Mouse (Mus musculus): Measurements from ENCODE around the gene Ppp3r1. TPM values are rescaled to one million over a fixed set of nuclear protein-coding genes. Genes with fewer than 3 reads are reported as not detected.
A peak's percentile ranks its signal among the peaks of the same experiment; 100 is the strongest.

Gene Ppp3r1
- polyA plus RNA-seq, 1 experiment from 2014 or later: 89.3 TPM

GRCm38 (mm10) chr11:17188786-17189185, 29.7 kb downstream of the Ppp3r1 start:
- H3K4me1 ChIP-seq (ENCODE audit: control insufficient read depth, insufficient read depth, low read length): no peaks in the 10 kb centered on the region
- H3K4me2 ChIP-seq (replicated peaks; ENCODE audit: low read depth, low read length): no peak overlapping the region
- no peak overlapping the region for H3K4me3 ChIP-seq (ENCODE audit: low read length)
- ATAC-seq (ENCODE audit: low FRiP score, low TSS enrichment): no peak
- no peak overlapping the region for H3K27ac ChIP-seq (ENCODE audit: low read depth, low read length)
- H3K27me3 ChIP-seq (ENCODE audit: control insufficient read depth, insufficient read depth, low read length): no peaks in the 10 kb centered on the region
- H3K9me3 ChIP-seq (ENCODE audit: control insufficient read depth, low read length): no peaks in the 10 kb centered on the region
- H3K9ac ChIP-seq (ENCODE audit: low read depth, low read length): no peak overlapping the region
- H3K36me3 ChIP-seq (ENCODE audit: control insufficient read depth, insufficient read depth, low read length): no peaks in the 10 kb centered on the region; the same call in 1 of the 2 replicates
- 63% methylated on average over 3 of the region's 3 CpGs for WGBS

- ATAC-seq (ENCODE audit: low FRiP score, low TSS enrichment): no peak
- H3K9ac ChIP-seq (ENCODE audit: low read depth, low read length): no peak overlapping the region
- no peak overlapping the region for H3K4me3 ChIP-seq (ENCODE audit: low read length)
- no peaks in the 10 kb centered on the region for H3K9me3 ChIP-seq (ENCODE audit: control insufficient read depth, low read length)
- peaks cover 33% of the 10 kb centered on the region for H3K36me3 ChIP-seq (ENCODE audit: control insufficient read depth, insufficient read depth, low read length)
- no peak overlapping the region for H3K4me2 ChIP-seq (replicated peaks; ENCODE audit: low read depth, low read length)
- H3K4me1 ChIP-seq (ENCODE audit: control insufficient read depth, insufficient read depth, low read length): no peaks in the 10 kb centered on the region
- H3K27ac ChIP-seq (ENCODE audit: low read depth, low read length): 0 out of 2 replicates have a peak overlapping the region, but pooled peaks have one; percentile 55
- H3K27me3 ChIP-seq (ENCODE audit: control insufficient read depth, insufficient read depth, low read length): no peaks in the 10 kb centered on the region
- WGBS: 81% methylated on average over 9 of the region's 9 CpGs
Measured at GRCm38 (mm10) chr11:17192151-17192844, 33.2 kb downstream of the Ppp3r1 start.

- no peaks in the 10 kb centered on the region for H3K27me3 ChIP-seq (ENCODE audit: control insufficient read depth, insufficient read depth, low read length)
- no peak overlapping the region for H3K9ac ChIP-seq (ENCODE audit: low read depth, low read length)
- no peak overlapping the region for H3K27ac ChIP-seq (ENCODE audit: low read depth, low read length)
- H3K4me2 ChIP-seq (replicated peaks; ENCODE audit: low read depth, low read length): no peak overlapping the region
- no peaks in the 10 kb centered on the region for H3K4me1 ChIP-seq (ENCODE audit: control insufficient read depth, insufficient read depth, low read length)
- 85% methylated on average over 5 of the region's 5 CpGs for WGBS
- peaks cover 81% of the 10 kb centered on the region for H3K36me3 ChIP-seq (ENCODE audit: control insufficient read depth, insufficient read depth, low read length)
- H3K9me3 ChIP-seq (ENCODE audit: control insufficient read depth, low read length): no peaks in the 10 kb centered on the region
- no peak overlapping the region for H3K4me3 ChIP-seq (ENCODE audit: low read length)
- ATAC-seq (ENCODE audit: low FRiP score, low TSS enrichment): no peak
Measured at GRCm38 (mm10) chr11:17199170-17199569, 40.1 kb downstream of the Ppp3r1 start.

GRCm38 (mm10) chr11:17199840-17200501, 40.9 kb downstream of the Ppp3r1 start:
- peaks cover 79% of the 10 kb centered on the region for H3K36me3 ChIP-seq (ENCODE audit: control insufficient read depth, insufficient read depth, low read length)
- no peak overlapping the region for H3K4me2 ChIP-seq (replicated peaks; ENCODE audit: low read depth, low read length)
- no peak for ATAC-seq (ENCODE audit: low FRiP score, low TSS enrichment)
- WGBS: 95% methylated on average over 3 of the region's 3 CpGs
- H3K4me1 ChIP-seq (ENCODE audit: control insufficient read depth, insufficient read depth, low read length): no peaks in the 10 kb centered on the region
- H3K27me3 ChIP-seq (ENCODE audit: control insufficient read depth, insufficient read depth, low read length): no peaks in the 10 kb centered on the region
- H3K4me3 ChIP-seq (ENCODE audit: low read length): no peak overlapping the region
- H3K27ac ChIP-seq (ENCODE audit: low read depth, low read length): no peak overlapping the region
- no peaks in the 10 kb centered on the region for H3K9me3 ChIP-seq (ENCODE audit: control insufficient read depth, low read length)
- no peak overlapping the region for H3K9ac ChIP-seq (ENCODE audit: low read depth, low read length)

- H3K4me3 ChIP-seq (ENCODE audit: low read length): no peak overlapping the region
- H3K9ac ChIP-seq (ENCODE audit: low read depth, low read length): no peak overlapping the region
- H3K4me1 ChIP-seq (ENCODE audit: control insufficient read depth, insufficient read depth, low read length): no peaks in the 10 kb centered on the region
- no peak for ATAC-seq (ENCODE audit: low FRiP score, low TSS enrichment)
- no peak overlapping the region for H3K4me2 ChIP-seq (replicated peaks; ENCODE audit: low read depth, low read length)
- H3K36me3 ChIP-seq (ENCODE audit: control insufficient read depth, insufficient read depth, low read length): peaks cover 75% of the 10 kb centered on the region
- WGBS: 94% methylated on average over 4 of the region's 4 CpGs
- H3K27ac ChIP-seq (ENCODE audit: low read depth, low read length): no peak overlapping the region
- no peaks in the 10 kb centered on the region for H3K9me3 ChIP-seq (ENCODE audit: control insufficient read depth, low read length)
- no peaks in the 10 kb centered on the region for H3K27me3 ChIP-seq (ENCODE audit: control insufficient read depth, insufficient read depth, low read length)
Measured at GRCm38 (mm10) chr11:17200936-17201335, 41.9 kb downstream of the Ppp3r1 start.

GRCm38 (mm10) chr11:17202481-17202880, 43.4 kb downstream of the Ppp3r1 start:
- Histone ChIP-seq H3K9ac (ENCODE audit: low read depth, low read length) (no peak overlapping the region), H3K27me3 (ENCODE audit: control insufficient read depth, insufficient read depth, low read length) (no peaks in the 10 kb centered on the region), H3K4me3 (ENCODE audit: low read length) (no peak overlapping the region), H3K9me3 (ENCODE audit: control insufficient read depth, low read length) (no peaks in the 10 kb centered on the region), H3K27ac (ENCODE audit: low read depth, low read length) (no peak overlapping the region), H3K4me1 (ENCODE audit: control insufficient read depth, insufficient read depth, low read length) (no peaks in the 10 kb centered on the region), H3K4me2 (replicated peaks; ENCODE audit: low read depth, low read length) (no peak overlapping the region), H3K36me3 (ENCODE audit: control insufficient read depth, insufficient read depth, low read length) (peaks cover 72% of the 10 kb centered on the region)
- WGBS: 89% methylated on average over 6 of the region's 6 CpGs
- ATAC-seq (ENCODE audit: low FRiP score, low TSS enrichment): no peak

- Histone ChIP-seq H3K27ac (ENCODE audit: low read depth, low read length) (peak within 1 kb of the TSS; percentile 66; the same call in 1 of the 2 replicates), H3K9me3 (ENCODE audit: control insufficient read depth, low read length) (no peaks in the 10 kb centered on the region), H3K4me2 (replicated peaks; ENCODE audit: low read depth, low read length) (peak within 1 kb of the TSS; percentile 62), H3K9ac (ENCODE audit: low read depth, low read length) (peak within 1 kb of the TSS; percentile 84), H3K36me3 (ENCODE audit: control insufficient read depth, insufficient read depth, low read length) (peaks cover 23% of the 10 kb centered on the region), H3K4me1 (ENCODE audit: control insufficient read depth, insufficient read depth, low read length) (0 out of 2 replicates have a peak, but pooled peaks cover 9% of the 10 kb centered on the region), H3K4me3 (ENCODE audit: low read length) (peak within 1 kb of the TSS; percentile 68), H3K27me3 (ENCODE audit: control insufficient read depth, insufficient read depth, low read length) (no peaks in the 10 kb centered on the region)
- ATAC-seq (ENCODE audit: low FRiP score, low TSS enrichment): peak; percentile 99
- WGBS: under 1% methylated on average over 65 of the region's 65 CpGs
Measured at GRCm38 (mm10) chr11:17211258-17212140, 52.4 kb downstream of the Ppp3r1 start, which contains the start of gene Pno1. TSS of gene Pno1 (minus strand) at chr11:17211568.

- 3% methylated on average over 10 of the region's 10 CpGs for WGBS
Measured at GRCm38 (mm10) chr11:17212141-17212495, 53.1 kb downstream of the Ppp3r1 start.

More at GRCm38 (mm10) chr11:17212141-17212495, 53.1 kb downstream of the Ppp3r1 start:
- H3K4me1 ChIP-seq (ENCODE audit: control insufficient read depth, insufficient read depth, low read length): 0 out of 2 replicates have a peak, but pooled peaks cover 9% of the 10 kb centered on the region
- H3K27ac ChIP-seq (ENCODE audit: low read depth, low read length): no peak overlapping the region
- no peaks in the 10 kb centered on the region for H3K9me3 ChIP-seq (ENCODE audit: control insufficient read depth, low read length)
- H3K4me3 ChIP-seq (ENCODE audit: low read length): peak overlapping the region; percentile 68
- H3K36me3 ChIP-seq (ENCODE audit: control insufficient read depth, insufficient read depth, low read length): peaks cover 17% of the 10 kb centered on the region
- ATAC-seq (ENCODE audit: low FRiP score, low TSS enrichment): no peak
- H3K27me3 ChIP-seq (ENCODE audit: control insufficient read depth, insufficient read depth, low read length): no peaks in the 10 kb centered on the region
- peak overlapping the region; percentile 62 for H3K4me2 ChIP-seq (replicated peaks; ENCODE audit: low read depth, low read length)
- H3K9ac ChIP-seq (ENCODE audit: low read depth, low read length): peak overlapping the region; percentile 84
